In genomic region chr4:134287168-134287564, GRCm38 (mm10) we compare ENCODE assay signal across 8 mouse cellular contexts. TPM values are rescaled to one million over a fixed set of nuclear protein-coding genes. Genes with fewer than 3 reads are reported as not detected.
DNase-seq lines count a peak whose midpoint lies in the region; ATAC-seq lines count a peak whose summit lies in the region.

No protein-coding gene starts in this region.

- peaks cover 4 to 38% of the 10 kb centered on the region in 2 experiments for H3K4me1 ChIP-seq in heart, embryonic 14.5 days (ENCODE audit: control insufficient read depth in 2 of 2, insufficient read depth in 2 of 2, low read length in 2 of 2)
- peaks cover 49% of the 10 kb centered on the region for H3K4me1 ChIP-seq in liver, embryonic 12.5 days

- under 1% methylated on average over 44 of the region's 59 CpGs for WGBS in heart, embryonic 14.5 days
- WGBS in liver, embryonic 12.5 days (ENCODE audit: insufficient replicate concordance) = 1% methylated on average over 58 of the region's 59 CpGs

- peak overlapping the region; percentile 90 to 99 for H3K4me3 ChIP-seq in heart, embryonic 14.5 days (ENCODE audit: control insufficient read depth in 1 of 2, insufficient read depth in 1 of 2, low read depth in 1 of 2, low read length in 2 of 2)
- peak overlapping the region; percentile 93 for H3K4me3 ChIP-seq in liver, embryonic 12.5 days

- H3K9me3 ChIP-seq in heart, embryonic 14.5 days (ENCODE audit: control insufficient read depth, low read length) = no peaks in the 10 kb centered on the region
- no peaks in the 10 kb centered on the region for H3K9me3 ChIP-seq in liver, embryonic 12.5 days (replicated peaks)

- peak overlapping the region; percentile 99 for H3K9ac ChIP-seq in heart, embryonic 14.5 days (ENCODE audit: low read length)
- peak overlapping the region; percentile 97 for H3K9ac ChIP-seq in liver, embryonic 12.5 days

- peak overlapping the region; percentile 94 for H3K4me2 ChIP-seq in heart, embryonic 14.5 days (ENCODE audit: low read length)
- H3K4me2 ChIP-seq in liver, embryonic 12.5 days = peak overlapping the region; percentile 82

- no peaks in the 10 kb centered on the region for H3K27me3 ChIP-seq in heart, embryonic 14.5 days (ENCODE audit: control insufficient read depth, insufficient read depth, low read length)
- no peaks in the 10 kb centered on the region for H3K27me3 ChIP-seq in liver, embryonic 12.5 days (replicated peaks)
- no peaks in the 10 kb centered on the region for H3K27me3 ChIP-seq in splenic B cell, adult 2 months (ENCODE audit: control insufficient read depth, insufficient read depth, low read length, poor library complexity, severe bottlenecking)

- peak; percentile 98 for DNase-seq in CD8-positive naive resting alpha-beta T cell, adult 2 months (ENCODE audit: low read depth in 2 of 2, low spot score in 2 of 2)
- DNase-seq in c-Kit-negative CD71-positive TER-119-positive erythroid progenitor cells, embryonic 14.5 days (ENCODE audit: low read depth, low spot score) = peak; percentile 83
- DNase-seq in fibroblast of lung, adult 2 months (ENCODE audit: low read depth) = peak; percentile 65
- peak; percentile 97 for DNase-seq in kidney, postnatal 10 days
- peak; percentile 97 for DNase-seq in naive thymus-derived CD4-positive, alpha-beta T cell, adult 2 months (ENCODE audit: low read depth)
- peak; percentile 95 for DNase-seq in splenic B cell, adult 2 months (ENCODE audit: low read depth, low spot score)

- H3K36me3 ChIP-seq in heart, embryonic 14.5 days (ENCODE audit: control insufficient read depth, insufficient read depth, low read length) = peaks cover 22% of the 10 kb centered on the region
- peaks cover 26% of the 10 kb centered on the region for H3K36me3 ChIP-seq in liver, embryonic 12.5 days
- peaks cover 1% of the 10 kb centered on the region; the same call in 1 of the 2 replicates for H3K36me3 ChIP-seq in splenic B cell, adult 2 months (ENCODE audit: control insufficient read depth, insufficient read depth, low read length, poor library complexity, severe bottlenecking)

- peak overlapping the region; percentile 88 to 100 for H3K27ac ChIP-seq in heart, embryonic 14.5 days (replicated peaks in 1 of 2; ENCODE audit: control insufficient read depth in 1 of 2, insufficient read depth in 1 of 2, low read depth in 2 of 2, low read length in 2 of 2)
- H3K27ac ChIP-seq in liver, embryonic 12.5 days = peak overlapping the region; percentile 99

- ATAC-seq in heart, embryonic 14.5 days (ENCODE audit: insufficient number of reproducible peaks, insufficient read depth, low FRiP score, low read depth) = peak; percentile 94
- ATAC-seq in liver, embryonic 12.5 days = peak; percentile 88

RNA-seq across cellular contexts. Expression of gene Pdik1l, which starts 0.5 kb away (rescaled TPM):
- polyA plus RNA-seq in heart, embryonic 14.5 days (2014; fragmentation: Nextera tagmentation; extraction: Ambion mirVana) = 13.5 and 15.3 TPM in 2 replicates
- polyA plus RNA-seq in liver, embryonic 12.5 days (2016; fragmentation: Nextera tagmentation; extraction: Ambion mirVana) = 14.9 and 16.4 TPM in 2 replicates

RNA-seq across cellular contexts. Expression of gene Trim63, which starts 27.8 kb away (rescaled TPM):
- polyA plus RNA-seq in heart, embryonic 14.5 days (2014; fragmentation: Nextera tagmentation; extraction: Ambion mirVana) = 39.4 and 43.2 TPM in 2 replicates
- 0.20 and 0.23 TPM in 2 replicates for polyA plus RNA-seq in liver, embryonic 12.5 days (2016; fragmentation: Nextera tagmentation; extraction: Ambion mirVana)

RNA-seq across cellular contexts. Expression of gene Grrp1, which starts 33.3 kb away (rescaled TPM):
- polyA plus RNA-seq in heart, embryonic 14.5 days (2014; fragmentation: Nextera tagmentation; extraction: Ambion mirVana) = 4.4 and 6.2 TPM in 2 replicates
- polyA plus RNA-seq in liver, embryonic 12.5 days (2016; fragmentation: Nextera tagmentation; extraction: Ambion mirVana) = 1.5 and 1.8 TPM in 2 replicates

RNA-seq across cellular contexts. Expression of gene Gm30191, which starts 40.4 kb away (rescaled TPM):
- polyA plus RNA-seq in heart, embryonic 14.5 days (2014; fragmentation: Nextera tagmentation; extraction: Ambion mirVana) = not detected in 2 replicates
- not detected in 2 replicates for polyA plus RNA-seq in liver, embryonic 12.5 days (2016; fragmentation: Nextera tagmentation; extraction: Ambion mirVana)

RNA-seq across cellular contexts. Expression of gene Zfp593, which starts 41.8 kb away (rescaled TPM):
- polyA plus RNA-seq in heart, embryonic 14.5 days (2014; fragmentation: Nextera tagmentation; extraction: Ambion mirVana) = 8.6 and 9.1 TPM in 2 replicates
- polyA plus RNA-seq in liver, embryonic 12.5 days (2016; fragmentation: Nextera tagmentation; extraction: Ambion mirVana) = 15.7 and 16.5 TPM in 2 replicates

Comparison
In these comparisons a context has a peak if more than half of its experiments do, and no peak if none do; other contexts are left out.
1. Peak in every context shown above with its lines: DNase-seq, ATAC-seq, H3K4me3 ChIP-seq and H3K27ac ChIP-seq.
2. RNA of gene Trim63, which starts 27.8 kb away (polyA plus RNA-seq): 39.4 to 43.2 TPM in heart, embryonic 14.5 days; 0.20 to 0.23 TPM in liver, embryonic 12.5 days; every median in the first group is over 10 times any median in the second.